Mouse (Mus musculus): ENCODE measurements around the gene Abtb2. TPM values are rescaled to one million over a fixed set of nuclear protein-coding genes. Genes with fewer than 3 reads are reported as not detected.

The Abtb2 gene
- polyA plus RNA-seq, 1 experiment from 2014 or later = 1.9 TPM

DNA sequence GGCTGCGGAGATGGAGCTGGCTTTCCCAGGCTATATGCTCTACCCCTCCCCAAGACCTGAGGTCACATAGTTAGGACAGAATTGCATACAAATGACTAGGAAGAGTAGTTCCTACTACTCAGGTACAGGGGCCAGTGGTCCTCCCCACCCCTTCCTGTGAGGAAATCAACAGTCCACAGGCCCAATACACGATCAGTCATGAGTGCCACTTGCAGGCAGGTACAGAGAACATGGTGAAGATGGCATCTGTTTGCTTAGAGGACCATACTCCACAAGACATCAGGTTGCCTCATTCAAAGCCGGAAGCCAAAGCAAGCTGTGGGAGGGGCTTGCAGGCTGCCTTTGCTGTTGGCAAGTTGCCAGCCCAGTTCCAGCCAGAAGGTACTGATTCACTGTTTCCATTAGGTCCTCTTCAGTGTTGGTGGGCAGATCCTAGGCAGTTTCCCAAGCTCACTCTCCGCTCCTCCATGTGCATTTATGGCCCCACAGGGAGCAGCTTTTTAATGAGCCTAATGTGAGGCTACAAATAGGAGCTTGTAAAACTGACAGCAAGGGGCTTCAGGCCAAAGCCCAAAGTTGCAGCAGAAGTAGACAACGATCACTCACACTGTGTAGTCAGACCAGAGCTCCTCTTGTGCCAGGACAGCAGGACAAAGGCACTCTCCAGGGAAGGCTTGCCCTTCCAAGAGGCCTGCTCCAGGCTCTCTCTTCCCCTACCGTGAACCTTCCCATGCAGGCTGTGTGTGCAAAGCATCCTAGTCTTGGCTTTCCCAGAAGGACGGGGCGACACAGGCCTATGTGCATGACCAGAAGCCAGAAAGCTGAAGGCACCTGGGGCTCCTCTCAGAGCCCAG is 102.1 kb downstream of the Abtb2 start:
- WGBS (ENCODE audit: insufficient replicate concordance) = 60% methylated on average over 8 of the region's 8 CpGs
- no peak for DNase-seq

DNA sequence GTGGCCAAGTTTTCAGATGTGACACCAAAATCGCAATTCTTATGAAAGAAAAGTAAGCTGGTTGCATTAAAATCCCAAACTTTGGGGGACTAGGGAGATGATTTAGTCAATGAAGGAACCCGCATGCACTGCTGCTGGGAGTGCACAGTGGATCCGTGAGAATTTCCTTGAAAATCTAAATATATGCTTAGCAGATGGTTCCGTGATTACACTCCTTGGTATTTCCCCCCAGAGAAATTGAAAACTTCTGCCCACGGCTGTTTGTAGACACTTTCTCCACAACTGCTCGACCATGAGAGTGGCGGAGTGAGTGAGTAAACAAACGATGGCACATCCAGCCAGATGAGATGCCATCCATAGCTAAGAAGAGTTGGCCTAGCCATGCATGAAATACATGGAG is 102.8 kb downstream of the Abtb2 start:
- no peak overlapping the region for H3K27ac ChIP-seq
- H3K9me3 ChIP-seq (replicated peaks) = no peaks in the 10 kb centered on the region
- H3K9ac ChIP-seq = no peak overlapping the region
- no peak overlapping the region for H3K4me2 ChIP-seq
- no peak for DNase-seq
- H3K36me3 ChIP-seq = no peaks in the 10 kb centered on the region
- no peaks in the 10 kb centered on the region; the same call in 1 of the 2 replicates for H3K4me1 ChIP-seq (replicated peaks)
- WGBS (ENCODE audit: insufficient replicate concordance) = 75% methylated on average over 8 of the region's 8 CpGs
- no peak overlapping the region for H3K4me3 ChIP-seq (replicated peaks)
- no peak for ATAC-seq (ENCODE audit: low read depth)
- H3K27me3 ChIP-seq = no peaks in the 10 kb centered on the region

More for the DNA sequence above, 102.1 kb downstream of the Abtb2 start:
- Histone ChIP-seq H3K27me3 (no peaks in the 10 kb centered on the region), H3K9ac (no peak overlapping the region), H3K36me3 (no peaks in the 10 kb centered on the region), H3K4me2 (no peak overlapping the region), H3K9me3 (replicated peaks) (no peaks in the 10 kb centered on the region), H3K27ac (no peak overlapping the region), H3K4me3 (replicated peaks) (no peak overlapping the region), H3K4me1 (replicated peaks) (no peaks in the 10 kb centered on the region; the same call in 1 of the 2 replicates)
- no peak for ATAC-seq (ENCODE audit: low read depth)

DNA sequence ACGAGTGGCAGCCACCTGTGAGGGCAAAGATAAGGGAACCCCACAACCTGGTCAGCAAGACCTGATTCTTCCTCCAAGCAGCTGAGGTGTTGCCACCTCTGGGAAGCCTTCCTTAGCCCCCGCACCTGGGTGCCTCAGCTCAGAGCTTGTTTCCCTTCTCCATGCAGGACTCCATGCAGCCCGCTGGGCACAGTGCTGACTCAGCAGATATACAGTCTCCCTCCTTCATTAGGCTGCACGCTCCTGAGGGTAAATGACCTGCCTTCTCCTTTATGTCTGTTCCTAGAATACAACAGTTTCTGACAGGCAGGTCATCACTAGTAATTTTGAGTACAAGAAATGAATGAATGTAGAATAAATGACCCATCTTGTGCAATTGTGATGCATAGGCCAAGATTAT is 103.5 kb downstream of the Abtb2 start:
- WGBS (ENCODE audit: insufficient replicate concordance) = 76% methylated on average over 4 of the region's 4 CpGs
- Histone ChIP-seq H3K27me3 (no peaks in the 10 kb centered on the region), H3K4me1 (replicated peaks) (no peaks in the 10 kb centered on the region; the same call in 1 of the 2 replicates), H3K4me2 (no peak overlapping the region), H3K27ac (no peak overlapping the region), H3K9me3 (replicated peaks) (no peaks in the 10 kb centered on the region), H3K4me3 (replicated peaks) (no peak overlapping the region), H3K9ac (no peak overlapping the region), H3K36me3 (no peaks in the 10 kb centered on the region)
- ATAC-seq (ENCODE audit: low read depth) (no peak), DNase-seq (no peak)

DNA sequence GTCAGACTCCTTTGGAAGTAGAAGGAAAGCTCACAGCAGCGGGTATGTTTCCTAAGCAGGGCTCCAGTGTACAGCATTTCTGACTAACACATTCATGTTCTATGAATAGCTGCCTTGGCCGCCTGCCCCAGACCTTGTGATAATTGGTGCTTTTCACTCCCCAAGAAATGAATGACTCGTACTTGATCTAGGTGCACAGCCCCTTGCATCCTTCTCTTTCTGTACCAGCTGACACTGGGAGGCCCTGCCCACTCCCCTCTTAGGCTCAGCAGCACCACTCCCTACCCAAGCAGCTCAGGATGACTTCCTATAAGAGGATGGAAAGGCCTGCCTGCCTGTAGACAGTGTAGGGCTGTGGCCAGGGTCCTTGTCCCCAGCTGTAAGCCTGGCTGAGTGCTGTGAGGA is 104.2 kb downstream of the Abtb2 start:
- Histone ChIP-seq H3K27ac (no peak overlapping the region), H3K9ac (no peak overlapping the region), H3K4me2 (no peak overlapping the region), H3K9me3 (replicated peaks) (no peaks in the 10 kb centered on the region), H3K4me3 (replicated peaks) (no peak overlapping the region), H3K4me1 (replicated peaks) (no peaks in the 10 kb centered on the region; the same call in 1 of the 2 replicates), H3K27me3 (no peaks in the 10 kb centered on the region), H3K36me3 (no peaks in the 10 kb centered on the region)
- DNase-seq = no peak
- WGBS (ENCODE audit: insufficient replicate concordance) = 69% methylated on average over 3 of the region's 3 CpGs
- no peak for ATAC-seq (ENCODE audit: low read depth)

DNA sequence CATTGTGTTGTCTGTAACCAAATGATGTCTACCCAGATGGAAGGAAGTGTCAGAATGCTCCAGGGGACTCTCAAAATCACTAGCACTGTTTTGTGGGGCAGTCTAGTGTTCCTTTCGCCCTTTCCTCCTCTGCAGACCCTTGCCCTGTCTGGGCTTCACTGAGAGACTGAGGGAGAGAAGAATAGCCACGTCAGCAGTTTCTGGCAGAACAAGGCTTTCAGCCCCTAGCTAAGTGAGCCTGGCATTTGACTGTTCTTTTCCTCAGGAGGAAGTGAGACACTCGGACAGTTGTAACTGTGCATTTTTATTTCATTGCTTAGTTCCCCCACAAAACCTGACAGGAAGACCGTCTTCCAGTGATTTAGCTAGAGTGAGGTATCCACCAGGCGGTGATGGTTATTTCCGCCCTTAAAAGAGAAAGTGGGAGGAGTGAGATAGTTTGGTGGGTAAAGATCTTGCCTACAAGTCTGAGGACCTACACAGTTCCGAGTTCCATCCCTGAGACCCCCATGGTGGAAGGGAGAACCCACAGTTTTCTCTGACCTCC is 106.5 kb downstream of the Abtb2 start:
- ATAC-seq (ENCODE audit: low read depth) (no peak), DNase-seq (no peak)
- no peaks in the 10 kb centered on the region for H3K36me3 ChIP-seq
- no peaks in the 10 kb centered on the region for H3K9me3 ChIP-seq (replicated peaks)
- H3K4me3 ChIP-seq (replicated peaks) = no peak overlapping the region
- no peak overlapping the region for H3K4me2 ChIP-seq
- WGBS (ENCODE audit: insufficient replicate concordance) = 39% methylated on average over 7 of the region's 7 CpGs
- H3K9ac ChIP-seq = no peak overlapping the region
- H3K27me3 ChIP-seq = no peaks in the 10 kb centered on the region
- no peaks in the 10 kb centered on the region; the same call in 1 of the 2 replicates for H3K4me1 ChIP-seq (replicated peaks)
- H3K27ac ChIP-seq = no peak overlapping the region

DNA sequence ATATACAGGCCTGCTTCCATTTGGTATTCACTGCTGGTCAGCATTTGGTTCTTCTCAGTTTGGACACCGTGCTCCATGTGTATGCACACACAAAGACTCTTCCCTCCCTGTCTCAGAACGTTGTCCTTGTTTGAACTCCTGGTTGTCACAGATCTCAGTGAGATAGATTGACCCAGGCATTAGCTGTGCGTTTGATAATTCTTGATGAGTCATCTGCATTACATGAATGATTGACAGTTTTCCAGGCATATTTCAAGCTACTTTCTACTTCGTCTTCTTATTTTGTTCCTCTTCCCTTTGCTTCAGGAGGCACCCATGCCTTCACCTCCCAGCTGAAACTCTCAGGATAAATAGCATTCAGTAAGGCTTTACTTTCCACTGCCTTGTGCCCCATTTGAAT is 107.5 kb downstream of the Abtb2 start:
- Histone ChIP-seq H3K9me3 (replicated peaks) (no peaks in the 10 kb centered on the region), H3K9ac (no peak overlapping the region), H3K4me3 (replicated peaks) (no peak overlapping the region), H3K36me3 (no peaks in the 10 kb centered on the region), H3K4me2 (no peak overlapping the region), H3K4me1 (replicated peaks) (no peaks in the 10 kb centered on the region; the same call in 1 of the 2 replicates), H3K27ac (no peak overlapping the region), H3K27me3 (no peaks in the 10 kb centered on the region)
- no peak for DNase-seq
- ATAC-seq (ENCODE audit: low read depth) = no peak
- 33% methylated on average over 4 of the region's 4 CpGs for WGBS (ENCODE audit: insufficient replicate concordance)

DNA sequence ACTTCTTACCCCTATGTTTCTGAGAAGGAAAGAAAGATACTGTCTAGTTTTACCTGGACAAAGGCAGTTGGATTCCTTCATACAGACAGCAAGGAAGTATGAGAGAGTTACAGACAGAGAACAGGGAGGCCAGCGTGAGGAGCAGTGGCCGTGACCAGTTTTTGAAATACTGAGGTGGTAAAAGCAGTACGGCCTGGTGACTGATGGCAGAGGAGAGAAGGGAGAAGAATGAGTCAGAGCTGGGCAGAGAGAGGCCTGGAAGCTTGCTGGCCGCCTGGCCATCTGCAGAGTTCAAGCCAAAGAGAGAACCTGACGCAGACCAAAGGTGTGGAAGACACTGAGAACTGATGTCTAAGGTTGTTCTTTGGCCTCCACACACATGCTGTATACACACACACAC is 109.3 kb downstream of the Abtb2 start:
- H3K4me3 ChIP-seq (replicated peaks) = no peak overlapping the region
- 74% methylated on average over 5 of the region's 5 CpGs for WGBS (ENCODE audit: insufficient replicate concordance)
- H3K27ac ChIP-seq = no peak overlapping the region
- no peak overlapping the region for H3K9ac ChIP-seq
- no peaks in the 10 kb centered on the region; the same call in 1 of the 2 replicates for H3K4me1 ChIP-seq (replicated peaks)
- no peaks in the 10 kb centered on the region for H3K9me3 ChIP-seq (replicated peaks)
- DNase-seq (no peak), ATAC-seq (ENCODE audit: low read depth) (no peak)
- H3K4me2 ChIP-seq = no peak overlapping the region
- no peaks in the 10 kb centered on the region for H3K36me3 ChIP-seq
- H3K27me3 ChIP-seq = 0 out of 2 replicates have a peak, but pooled peaks cover 3% of the 10 kb centered on the region

DNA sequence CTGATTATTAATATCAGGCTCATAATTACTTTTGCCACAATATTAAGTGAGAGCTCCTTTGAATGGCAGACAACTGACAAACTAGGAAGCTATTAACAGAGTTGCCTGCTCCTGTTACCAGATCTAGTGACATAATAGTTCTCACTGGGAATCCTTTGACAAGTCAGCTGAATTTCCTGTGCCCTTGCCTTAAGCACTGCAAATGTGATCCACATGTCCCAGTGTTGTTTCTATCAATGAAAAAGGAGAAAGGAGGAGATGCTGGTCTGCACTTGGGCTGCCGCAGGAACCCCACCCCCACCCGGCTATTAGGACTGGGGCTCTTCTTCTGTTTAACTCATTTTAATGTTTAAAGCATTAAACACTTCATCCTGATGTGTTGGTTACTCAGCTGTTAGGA is 110.7 kb downstream of the Abtb2 start:
- H3K4me2 ChIP-seq = no peak overlapping the region
- H3K27ac ChIP-seq = no peak overlapping the region
- H3K27me3 ChIP-seq = 0 out of 2 replicates have a peak, but pooled peaks cover 3% of the 10 kb centered on the region
- H3K9me3 ChIP-seq (replicated peaks) = no peaks in the 10 kb centered on the region
- H3K36me3 ChIP-seq = no peaks in the 10 kb centered on the region
- no peak overlapping the region for H3K9ac ChIP-seq
- H3K4me3 ChIP-seq (replicated peaks) = no peak overlapping the region
- H3K4me1 ChIP-seq (replicated peaks) = no peaks in the 10 kb centered on the region; the same call in none of the 2 replicates
- 67% methylated on average over 2 of the region's 2 CpGs for WGBS (ENCODE audit: insufficient replicate concordance)
- ATAC-seq (ENCODE audit: low read depth) (no peak), DNase-seq (no peak)

DNA sequence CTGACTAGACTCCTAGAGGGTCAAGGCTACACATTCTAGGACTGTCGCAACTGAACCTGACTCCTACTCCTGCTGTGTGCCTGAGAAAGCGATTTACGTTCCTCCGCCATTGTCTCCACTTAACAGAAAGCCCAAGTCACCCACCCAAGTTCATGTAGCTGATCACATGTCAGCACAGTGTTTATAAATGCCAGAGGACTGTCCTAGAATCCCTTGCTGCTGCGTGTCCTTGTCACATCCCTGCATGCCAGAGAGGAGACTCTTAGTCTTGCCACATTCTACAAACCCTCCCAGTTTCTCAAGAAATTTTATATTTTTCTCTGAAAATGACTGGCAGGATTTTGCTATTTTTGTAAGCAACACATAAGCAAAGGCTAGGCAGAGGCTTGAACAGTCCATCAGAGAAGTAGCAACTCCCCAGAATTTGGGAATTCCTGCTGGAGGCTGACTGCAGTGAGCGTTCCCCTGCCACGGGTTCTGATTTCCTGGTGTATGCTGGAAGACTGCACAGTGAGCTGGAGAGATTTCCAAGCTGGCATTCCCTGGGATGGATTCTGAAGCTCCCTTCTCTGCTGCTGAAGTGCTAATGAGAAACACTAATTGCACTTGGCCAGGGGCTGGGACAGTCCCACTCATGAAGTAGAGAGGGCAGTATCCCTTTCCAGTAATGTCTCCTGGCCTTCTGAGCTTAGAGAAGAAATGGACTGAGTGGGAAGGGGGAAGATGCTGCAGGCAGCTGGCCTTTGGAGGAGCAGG is 111.7 kb downstream of the Abtb2 start:
- Histone ChIP-seq H3K4me3 (replicated peaks) (no peak overlapping the region), H3K9me3 (replicated peaks) (no peaks in the 10 kb centered on the region), H3K4me1 (replicated peaks) (peaks cover 3% of the 10 kb centered on the region), H3K36me3 (no peaks in the 10 kb centered on the region), H3K27ac (no peak overlapping the region), H3K27me3 (0 out of 2 replicates have a peak, but pooled peaks cover 3% of the 10 kb centered on the region), H3K9ac (no peak overlapping the region), H3K4me2 (no peak overlapping the region)
- ATAC-seq (ENCODE audit: low read depth) = no peak
- no peak for DNase-seq
- 81% methylated on average over 7 of the region's 7 CpGs for WGBS (ENCODE audit: insufficient replicate concordance)

DNA sequence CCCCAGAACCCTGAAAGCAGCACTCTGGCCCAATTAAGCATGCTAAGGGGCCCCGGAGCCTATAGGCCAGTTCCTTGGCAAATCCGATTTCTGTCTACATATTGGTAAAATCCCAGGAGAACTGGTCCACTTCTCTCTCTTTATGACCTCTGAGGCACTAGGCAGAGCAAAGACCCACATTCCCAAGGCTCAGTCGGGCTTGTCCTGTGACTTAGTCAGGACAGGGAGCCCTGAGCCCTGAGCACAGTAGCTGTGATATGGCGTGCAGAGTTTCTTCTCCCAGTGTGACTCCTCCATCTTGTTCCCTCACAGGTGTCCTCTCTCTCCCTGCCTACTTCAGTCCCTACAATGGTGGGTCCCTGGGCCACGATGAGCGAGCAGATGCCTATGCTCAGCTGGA is 112.3 kb downstream of the Abtb2 start:
- H3K4me2 ChIP-seq = no peak overlapping the region
- 77% methylated on average over 6 of the region's 6 CpGs for WGBS (ENCODE audit: insufficient replicate concordance)
- H3K27me3 ChIP-seq = 0 out of 2 replicates have a peak, but pooled peaks cover 3% of the 10 kb centered on the region
- H3K36me3 ChIP-seq = no peaks in the 10 kb centered on the region
- peaks cover 10% of the 10 kb centered on the region for H3K4me1 ChIP-seq (replicated peaks)
- no peak overlapping the region for H3K9ac ChIP-seq
- H3K4me3 ChIP-seq (replicated peaks) = no peak overlapping the region
- no peak overlapping the region for H3K27ac ChIP-seq
- no peaks in the 10 kb centered on the region for H3K9me3 ChIP-seq (replicated peaks)
- no peak for DNase-seq
- ATAC-seq (ENCODE audit: low read depth) = no peak

DNA sequence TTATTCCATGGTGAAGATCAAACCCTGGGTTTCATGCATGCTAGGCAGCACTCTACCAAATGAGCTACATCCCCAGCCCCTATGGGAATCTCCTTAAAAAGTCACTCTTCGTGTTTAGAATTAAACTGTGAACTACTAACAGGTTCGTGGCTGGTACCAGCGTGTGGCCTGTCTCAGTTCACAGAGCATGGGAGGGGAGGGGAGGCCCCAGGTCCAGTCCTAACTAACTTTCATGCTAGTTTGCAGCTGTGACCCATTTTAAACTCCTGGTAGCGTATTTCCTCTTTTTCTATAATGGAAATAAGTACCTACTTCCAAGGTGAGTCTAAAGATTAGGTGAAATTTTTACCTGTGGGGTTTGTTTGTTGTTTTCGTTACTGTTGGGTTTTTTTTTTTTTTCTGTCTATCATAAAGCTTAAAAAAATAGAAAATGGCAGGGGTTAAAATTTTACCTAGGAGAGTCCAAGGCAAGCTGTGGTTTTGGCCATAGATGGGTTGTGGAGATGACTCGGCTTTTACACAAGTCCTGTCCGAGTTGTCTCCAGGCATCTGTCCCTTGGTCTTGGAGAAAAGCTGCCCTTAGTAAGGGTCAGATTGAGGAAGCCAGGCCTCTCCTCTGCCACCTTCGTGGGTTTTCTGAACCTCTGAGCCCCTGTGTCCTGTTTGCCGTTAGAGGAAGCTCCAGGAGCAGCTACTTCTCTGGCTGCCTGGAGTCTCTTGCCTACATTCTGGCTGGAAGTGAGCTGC is 114.4 kb downstream of the Abtb2 start:
- no peak overlapping the region for H3K27ac ChIP-seq
- ATAC-seq (ENCODE audit: low read depth) (no peak), DNase-seq (no peak)
- H3K27me3 ChIP-seq = 0 out of 2 replicates have a peak, but pooled peaks cover 3% of the 10 kb centered on the region
- H3K36me3 ChIP-seq = no peaks in the 10 kb centered on the region
- no peak overlapping the region for H3K4me3 ChIP-seq (replicated peaks)
- H3K9me3 ChIP-seq (replicated peaks) = no peaks in the 10 kb centered on the region
- H3K9ac ChIP-seq = no peak overlapping the region
- 40% methylated on average over 9 of the region's 9 CpGs for whole genome bisulfite sequencing (ENCODE audit: insufficient replicate concordance)
- no peak overlapping the region for H3K4me2 ChIP-seq
- H3K4me1 ChIP-seq (replicated peaks) = peaks cover 16% of the 10 kb centered on the region

All from liver, embryonic 13.5 days (tissue).